Mouse (Mus musculus) lung, adult 2 months (tissue): ENCODE measurements around the gene Sec24b.

ENCODE experiments used
- CTCF ChIP-seq: fragments of 200-500 bp; IDR thresholded peaks from 2 replicates; pipeline ENCODE4 v1.5.1; 2011; ENCODE audit warnings: mild to moderate bottlenecking, low read length, control low read depth; ENCODE audit not compliant: insufficient read depth
- POLR2A ChIP-seq: fragments of 200-500 bp; IDR thresholded peaks from 2 replicates; pipeline ENCODE4 v1.6.1; 2011; ENCODE audit warnings: low read depth, mild to moderate bottlenecking, control low read depth, low read length, borderline replicate concordance; ENCODE audit errors: extremely low read depth

DNA sequence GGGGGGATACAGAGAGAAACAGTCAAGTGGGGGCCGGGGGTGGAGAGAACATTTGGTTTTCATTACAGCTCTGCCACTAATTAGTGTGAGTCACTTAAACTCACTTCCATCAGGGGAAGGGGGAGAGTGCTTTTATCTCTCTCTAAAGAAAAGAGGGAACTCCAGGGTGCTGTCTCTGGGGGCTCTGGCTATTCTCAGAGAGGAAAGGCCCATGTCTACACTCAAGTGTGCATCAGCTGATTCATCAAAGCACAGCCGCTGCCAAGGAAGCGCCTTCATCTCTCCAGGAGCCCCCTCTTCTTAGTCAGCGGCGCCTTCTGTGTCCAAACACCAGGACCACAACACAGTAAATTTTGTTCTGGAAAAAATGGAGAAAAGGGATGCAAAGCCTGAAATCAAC lies 79.1 kb downstream of the Sec24b start:
- TF ChIP-seq POLR2A (no peak), CTCF (no peak)
